Mouse (Mus musculus) left cerebral cortex, postnatal 10 days (tissue): ENCODE results near the gene Inca1. TPM values are rescaled to one million over a fixed set of nuclear protein-coding genes. Genes with fewer than 3 reads are reported as not detected.

ENCODE experiments used
- DNase-seq, 2 experiments: peaks; one replicate each; pipeline ENCODE4 v3.0.0; 2021 to 2022; ENCODE audit warnings: low spot score in 2 of 2, mixed read lengths in 1 of 2; ENCODE audit errors: extremely low spot score in 1 of 2
- intact Hi-C: fragments of 180-260 bp; cut with DNase I; formaldehyde crosslinking; loops from one replicate; pipeline ENCODE4 v1.15.1; 2025
- total RNA-seq, 2 experiments: library from RNA; stranded (reverse); gene quantifications; 2 replicates each; pipeline ENCODE4 v1.2.3; 2021

Inca1 gene
- total RNA-seq, 2 experiments from 2014 or later, result 1.2 to 2.0 TPM

DNA sequence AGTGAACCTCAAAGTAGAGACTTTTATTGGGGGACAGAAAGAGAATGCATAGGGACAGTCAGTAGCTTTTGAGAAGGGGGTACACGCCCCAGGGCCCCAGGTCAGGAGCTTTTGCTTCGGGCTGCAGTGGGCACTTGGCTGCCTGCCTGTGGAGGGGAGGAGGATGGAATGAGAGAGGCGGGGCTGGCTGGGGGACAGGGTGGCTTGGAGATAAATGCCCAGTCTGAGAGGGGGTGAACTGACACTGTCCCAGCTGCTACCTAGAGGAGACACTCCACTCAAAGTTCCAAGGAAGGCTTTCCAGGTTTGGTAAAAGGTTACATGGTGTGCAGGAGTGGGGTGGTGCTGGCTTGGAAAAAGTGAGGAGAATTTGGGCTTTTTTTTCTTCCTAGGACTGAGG lies 43.0 kb downstream of the Inca1 start, which contains the start of gene Eno3:
Gene Eno3, plus strand, starts transcription at position 239 of the 400 bp plus-strand sequence.
- intact Hi-C loops, result no loop called here

DNA sequence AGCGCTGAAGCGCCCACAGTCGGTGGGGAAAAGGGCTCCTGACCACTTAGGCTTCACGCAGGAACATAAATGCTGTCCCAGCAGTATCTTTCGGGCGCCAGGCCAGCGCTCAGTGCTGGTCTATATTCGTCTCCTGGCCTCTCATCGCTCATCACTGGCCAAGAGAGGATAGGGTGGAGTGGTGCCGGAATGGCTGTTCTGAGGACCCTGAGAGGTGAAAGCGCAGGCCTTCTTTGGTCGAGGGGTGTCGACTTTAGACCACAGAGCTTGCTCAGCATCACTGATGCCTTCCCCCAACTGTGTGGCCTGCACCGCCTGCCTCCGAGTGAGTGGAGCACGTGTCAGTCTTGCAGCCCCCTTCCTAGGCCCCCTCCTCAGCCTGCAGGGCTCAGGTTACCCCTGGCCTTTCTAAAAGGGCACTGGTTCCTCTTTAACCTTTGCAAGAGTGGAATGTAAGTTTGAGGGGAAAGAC lies 43.5 kb downstream of the Inca1 start:
- DNase-seq, result peak in 1 of 2 experiments; percentile 64
- intact Hi-C loops, result no loop called here

More for the DNA sequence above, 43.0 kb downstream of the Inca1 start, which contains the start of gene Eno3:
- peak in 1 of 2 experiments; percentile 65 for DNase-seq

DNA sequence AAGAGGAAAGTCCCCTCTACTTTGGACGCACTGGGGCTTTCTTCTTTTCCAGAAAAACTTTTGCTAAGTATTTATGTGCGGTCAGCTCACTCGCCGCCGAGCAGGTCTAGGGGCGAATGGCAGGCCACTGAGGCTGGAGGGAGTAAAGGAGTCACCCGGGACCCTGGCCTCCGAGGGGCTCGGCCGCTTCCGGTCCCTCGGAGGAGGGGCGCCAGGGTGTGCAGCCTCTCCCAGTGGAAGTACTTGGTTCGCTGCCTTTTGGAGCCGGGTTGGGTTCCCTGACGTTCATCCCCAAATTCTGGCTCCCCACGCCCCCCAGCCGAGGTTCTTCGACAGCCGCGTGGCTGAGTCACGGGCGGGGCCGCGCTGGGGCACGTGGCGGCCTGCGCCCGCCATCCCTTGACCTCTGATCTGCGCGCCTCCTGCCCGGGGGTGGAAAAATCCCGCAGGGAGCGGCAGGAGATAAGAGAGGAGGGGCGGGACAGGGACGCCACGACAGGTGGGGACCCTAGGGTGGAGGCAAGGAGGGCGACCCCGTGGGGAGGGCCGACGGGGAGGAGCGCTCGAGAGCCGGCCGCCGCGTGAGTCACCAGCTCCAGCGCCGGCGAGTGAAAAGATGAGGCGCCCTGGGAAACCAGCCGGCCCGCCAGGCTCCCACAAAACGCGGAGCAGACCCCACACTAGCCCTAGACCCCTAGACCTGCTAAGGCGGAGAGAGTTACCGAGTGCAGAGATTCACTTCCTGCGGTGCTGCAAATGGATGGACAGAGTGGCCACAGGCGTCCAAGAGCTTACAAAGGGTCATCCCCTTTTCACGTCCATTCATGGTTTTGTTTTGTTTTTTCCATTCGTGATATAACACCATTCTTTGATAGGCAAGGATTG lies 44.1 kb downstream of the Inca1 start:
- peak in 1 of 2 experiments; percentile 76 for DNase-seq
- intact Hi-C loops, result no loop called here

DNA sequence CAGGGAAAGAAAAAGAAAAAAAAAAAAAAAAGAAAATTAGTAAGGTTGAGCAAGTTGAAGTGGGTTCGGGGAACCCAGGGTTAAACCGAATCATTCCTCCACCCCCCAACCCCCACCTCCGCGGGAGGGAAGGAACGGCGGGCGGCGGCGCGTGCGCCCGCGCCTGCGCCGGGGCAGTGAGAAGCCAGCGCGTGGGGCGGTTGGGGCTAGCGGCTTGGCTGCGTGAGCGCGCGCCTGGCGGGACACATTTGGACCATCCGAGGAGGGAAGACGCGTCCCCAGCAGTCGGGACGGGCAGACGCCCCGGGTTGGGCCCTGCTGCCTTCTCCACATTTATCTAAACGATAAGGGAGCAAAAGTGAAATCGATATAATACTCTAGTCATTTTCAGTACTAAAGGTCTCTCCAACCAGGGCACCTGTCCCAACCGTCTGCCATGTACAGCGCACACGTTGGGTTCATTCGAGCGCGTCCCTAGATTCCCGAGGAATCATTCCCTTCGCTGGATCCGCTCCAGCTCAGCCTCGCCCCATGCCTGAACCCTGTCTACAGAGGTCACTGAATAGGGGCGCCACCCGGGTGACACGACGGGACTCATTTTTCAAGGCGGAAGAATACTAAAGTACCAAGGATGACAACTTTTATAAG lies 44.9 kb downstream of the Inca1 start:
- intact Hi-C loops, result no loop called here
- peak; percentile 56 to 91 for DNase-seq

DNA sequence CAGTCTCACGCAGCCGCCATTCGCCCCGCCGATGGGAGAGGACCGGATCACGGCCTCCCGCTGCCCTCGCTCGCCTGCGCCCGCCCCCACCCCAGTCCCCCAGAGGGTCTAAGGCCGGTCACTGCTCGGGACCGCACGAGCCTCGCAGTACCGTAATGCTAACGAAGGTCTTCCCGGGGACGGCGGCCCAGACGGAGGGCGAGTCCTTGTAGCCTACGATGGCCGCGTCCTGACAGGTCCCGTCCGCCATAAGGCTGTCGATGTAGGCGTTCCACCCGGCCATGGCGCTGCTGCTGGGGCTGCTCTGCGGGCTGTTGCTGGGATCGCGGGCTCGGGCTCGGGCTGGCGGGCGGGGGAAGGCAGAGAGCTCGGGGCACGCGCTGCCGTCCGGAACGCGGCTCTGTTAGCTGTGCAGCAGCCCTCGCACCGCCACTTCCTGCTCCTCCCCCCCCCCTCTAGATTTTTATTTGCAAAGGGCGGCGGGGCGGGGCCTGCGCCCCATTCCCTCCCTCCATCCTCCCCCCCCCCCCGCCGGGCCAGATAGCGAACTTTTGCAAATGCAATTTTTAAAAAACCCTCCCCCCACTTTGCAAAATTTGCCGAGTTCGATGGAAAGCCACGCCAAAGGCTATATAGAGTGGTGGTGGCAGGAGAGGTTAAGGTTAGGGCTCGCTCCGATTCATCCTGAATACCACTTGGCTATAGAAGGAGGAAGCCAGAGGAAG lies 45.6 kb downstream of the Inca1 start, which contains the start of gene Pfn1:
Gene Pfn1, minus strand, starts transcription at position 447 of the 725 bp plus-strand sequence.
- peak in 1 of 2 experiments; percentile 89 for DNase-seq
- intact Hi-C loops, result no loop called here

DNA sequence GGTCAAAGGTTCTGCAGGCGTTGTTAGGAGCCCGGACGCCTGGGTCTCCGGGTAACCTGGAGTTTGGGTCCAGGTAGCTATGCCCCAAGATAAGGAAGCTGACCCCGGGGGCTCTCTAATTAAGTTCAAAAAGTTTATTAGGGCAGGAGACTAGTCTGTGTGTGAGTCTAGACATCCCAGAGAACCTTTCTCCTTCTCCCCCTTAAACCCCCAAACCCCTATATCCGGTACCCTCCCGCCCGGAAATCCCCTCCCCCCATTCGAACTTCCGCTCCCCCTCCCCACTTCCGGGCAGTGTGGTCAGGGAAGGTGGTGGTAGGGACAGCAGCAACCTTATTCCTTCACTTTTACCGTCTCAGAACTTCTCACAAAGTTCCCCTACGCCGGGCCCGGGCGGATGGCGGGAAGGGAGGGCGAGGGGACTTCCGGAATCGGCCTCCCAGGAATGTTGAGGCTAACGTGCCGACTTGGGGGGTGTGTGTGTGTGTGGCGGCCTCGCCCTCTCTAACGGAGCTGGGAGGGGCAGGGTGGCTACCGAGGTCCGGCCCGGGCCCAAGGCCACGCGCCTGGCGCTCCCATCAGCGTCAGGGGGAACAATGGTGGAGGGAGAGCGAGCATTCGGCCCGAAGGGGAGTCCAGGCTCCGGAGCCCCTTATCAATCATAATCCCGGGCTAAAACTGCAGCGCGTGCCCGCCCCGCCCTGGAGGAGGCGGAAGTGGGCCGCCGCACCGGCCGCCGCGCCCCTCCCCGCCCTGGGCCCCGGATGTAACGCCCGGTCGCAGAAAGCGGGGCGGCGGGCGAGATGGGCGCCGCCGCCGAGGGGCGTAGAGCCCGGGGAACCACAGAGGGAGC lies 46.4 kb downstream of the Inca1 start:
- intact Hi-C loops, result no loop called here
- peak in 1 of 2 experiments; percentile 83 for DNase-seq

DNA sequence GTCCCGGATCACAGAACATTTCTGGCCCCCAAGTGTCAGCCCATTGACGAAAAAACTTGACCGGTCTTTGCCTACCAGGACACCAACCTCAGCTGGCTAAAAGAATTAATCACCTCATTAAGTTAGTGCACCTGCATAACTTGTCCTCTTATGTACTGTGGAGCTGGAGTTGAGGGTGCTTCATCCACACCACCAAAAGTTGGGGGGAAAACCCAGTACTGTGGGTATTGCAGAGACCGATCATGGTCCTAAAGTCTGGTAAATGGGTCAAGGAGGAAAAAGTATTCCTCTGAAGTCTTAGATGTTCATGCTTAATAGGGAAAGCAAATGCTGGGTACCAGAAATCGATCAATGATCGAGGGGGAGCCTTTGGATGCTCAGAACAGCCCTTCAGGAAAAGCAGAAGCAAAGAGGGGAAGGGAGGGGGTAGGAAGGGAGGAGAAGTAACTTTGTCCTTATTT lies 47.0 kb downstream of the Inca1 start:
- intact Hi-C loops, result no loop called here

DNA sequence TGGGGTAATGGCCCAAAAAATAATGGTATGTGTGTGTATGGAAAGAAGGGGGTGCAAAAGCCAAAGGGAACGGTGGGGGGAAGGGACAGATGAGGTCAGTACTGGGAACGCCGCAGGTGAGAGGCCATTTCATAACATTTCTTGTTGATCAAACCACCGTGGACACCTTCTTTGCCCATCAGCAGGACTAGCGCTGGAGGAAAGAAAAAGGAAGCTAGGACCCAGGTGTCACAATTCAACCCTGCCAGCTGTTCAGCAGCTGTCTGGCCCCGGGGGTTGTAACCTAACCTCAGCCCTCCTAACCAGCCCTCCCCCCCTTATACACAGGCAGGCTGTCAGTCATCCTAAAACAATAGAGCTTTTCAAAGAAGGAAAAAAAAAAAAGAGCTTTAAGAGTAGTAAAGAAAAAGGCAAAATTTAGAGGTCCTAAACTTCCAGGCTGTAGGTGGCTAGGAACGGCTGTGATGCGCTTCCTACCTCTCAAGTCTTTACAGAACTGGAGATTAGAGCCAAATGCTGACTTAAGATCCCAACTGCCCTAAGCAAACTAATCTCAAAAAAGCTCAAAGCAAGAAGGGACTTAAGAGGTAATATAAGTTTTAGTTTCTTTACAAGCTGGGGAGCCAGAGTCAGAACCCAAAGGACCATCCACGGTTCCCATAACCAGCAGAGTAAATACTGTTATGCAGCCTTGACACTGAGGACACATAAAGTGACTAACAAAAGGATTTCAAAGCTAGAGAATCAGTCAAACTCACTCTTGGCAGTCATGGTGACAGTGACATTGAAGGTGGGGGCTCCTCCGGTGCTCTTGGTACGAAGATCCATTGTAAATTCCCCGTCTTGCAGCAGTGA lies 47.7 kb downstream of the Inca1 start:
- intact Hi-C loops, result no loop called here
- no peak for DNase-seq

More for the DNA sequence above, 47.0 kb downstream of the Inca1 start:
- no peak for DNase-seq

DNA sequence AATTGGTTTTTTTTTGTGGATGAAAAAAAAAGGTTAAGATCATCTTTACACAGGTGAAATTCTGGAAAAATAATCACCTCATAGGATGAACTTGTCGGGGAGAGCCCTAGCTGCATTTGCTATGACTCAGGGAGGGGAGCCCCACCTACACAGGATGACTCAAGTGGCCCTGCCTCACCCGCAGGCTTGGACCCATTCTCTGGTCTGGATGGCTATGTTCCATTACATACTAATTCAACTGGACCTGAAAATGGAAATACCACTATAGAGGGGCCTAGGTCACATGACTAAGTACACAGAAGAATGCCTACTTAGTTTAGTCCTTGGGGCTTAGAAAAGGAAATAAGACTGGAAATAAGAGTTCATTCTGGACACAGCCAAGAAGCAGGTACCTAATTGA lies 48.6 kb downstream of the Inca1 start:
- intact Hi-C loops, result no loop called here
- no peak for DNase-seq

DNA sequence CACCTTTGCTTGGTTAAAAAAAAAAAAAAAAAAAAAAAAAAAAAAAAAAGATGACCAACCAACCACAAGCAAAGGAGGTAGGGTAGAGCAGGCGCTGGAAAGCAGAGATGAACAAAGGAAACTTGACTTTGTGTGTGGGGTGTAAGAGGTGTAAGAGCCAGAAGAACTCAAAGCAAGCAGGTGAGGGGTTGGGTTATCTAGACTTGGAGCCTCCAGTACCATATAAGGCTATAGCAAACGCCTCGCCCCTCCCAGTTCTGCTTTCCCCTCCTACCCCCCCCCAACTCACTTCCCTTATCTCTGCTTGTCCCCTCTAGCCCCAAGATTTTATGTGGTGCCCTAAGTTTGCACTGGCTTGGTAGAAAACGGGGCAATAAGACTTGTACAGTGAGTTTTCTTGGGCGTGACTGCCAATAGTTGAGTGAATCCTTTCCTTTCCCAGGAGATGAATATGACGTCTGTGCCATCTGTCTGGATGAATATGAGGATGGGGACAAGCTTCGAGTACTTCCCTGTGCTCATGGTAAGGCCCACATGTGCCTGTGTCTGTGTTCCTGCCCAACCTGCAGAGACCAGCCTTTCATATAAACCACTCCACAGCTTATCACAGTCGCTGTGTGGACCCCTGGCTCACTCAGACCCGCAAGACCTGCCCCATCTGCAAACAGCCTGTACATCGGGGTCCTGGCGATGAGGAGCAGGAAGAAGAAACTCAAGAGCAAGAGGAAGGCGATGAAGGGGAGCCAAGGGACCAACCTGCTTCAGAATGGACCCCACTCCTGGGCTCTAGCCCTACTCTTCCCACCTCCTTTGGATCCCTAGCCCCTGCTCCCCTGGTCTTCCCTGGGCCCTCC lies 49.4 kb downstream of the Inca1 start:
- DNase-seq, result no peak
- intact Hi-C loops, result no loop called here

DNA sequence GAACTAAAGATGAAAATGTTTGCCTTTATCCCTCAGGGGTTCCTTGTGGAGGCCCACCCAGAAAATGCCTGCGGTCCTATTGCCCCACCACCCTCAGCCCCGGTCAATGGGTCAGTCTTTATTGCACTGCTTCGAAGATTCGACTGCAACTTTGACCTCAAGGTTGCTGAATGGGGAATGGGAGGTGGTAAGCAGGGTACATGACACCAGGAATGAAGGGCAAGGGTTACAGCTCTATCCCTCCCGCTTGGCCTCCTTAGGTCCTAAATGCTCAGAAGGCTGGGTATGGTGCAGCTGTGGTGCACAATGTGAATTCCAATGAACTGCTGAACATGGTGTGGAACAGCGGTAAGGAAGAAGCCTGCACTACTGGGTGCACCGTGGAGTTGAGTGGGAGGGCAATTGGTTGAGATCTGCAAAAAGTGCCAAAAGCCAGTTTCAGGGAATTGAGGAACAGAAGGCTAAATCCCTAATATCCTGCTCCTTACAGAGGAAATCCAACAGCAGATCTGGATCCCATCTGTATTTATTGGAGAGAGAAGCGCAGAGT lies 50.7 kb downstream of the Inca1 start:
- intact Hi-C loops, result no loop called here
- no peak for DNase-seq

DNA sequence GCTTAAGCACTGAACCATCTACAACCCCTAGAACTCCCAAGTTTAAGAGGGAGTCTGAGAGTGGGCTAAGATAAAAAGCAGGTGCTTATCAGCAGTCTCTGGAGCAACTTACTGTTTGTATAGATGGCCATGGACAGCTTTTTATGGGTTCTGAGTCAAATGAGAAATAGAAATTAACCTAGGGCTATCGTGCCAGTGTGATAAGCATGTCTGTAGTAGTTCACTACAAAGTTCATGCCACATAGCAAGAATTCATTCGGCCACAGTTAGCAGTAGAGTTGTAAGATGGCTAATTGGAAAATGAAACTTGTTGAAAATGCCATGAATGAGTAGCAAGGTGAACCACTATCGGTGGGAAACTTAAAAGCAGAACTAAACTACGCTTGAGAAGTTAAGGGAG lies 51.4 kb downstream of the Inca1 start:
- intact Hi-C loops, result no loop called here
- DNase-seq, result no peak

DNA sequence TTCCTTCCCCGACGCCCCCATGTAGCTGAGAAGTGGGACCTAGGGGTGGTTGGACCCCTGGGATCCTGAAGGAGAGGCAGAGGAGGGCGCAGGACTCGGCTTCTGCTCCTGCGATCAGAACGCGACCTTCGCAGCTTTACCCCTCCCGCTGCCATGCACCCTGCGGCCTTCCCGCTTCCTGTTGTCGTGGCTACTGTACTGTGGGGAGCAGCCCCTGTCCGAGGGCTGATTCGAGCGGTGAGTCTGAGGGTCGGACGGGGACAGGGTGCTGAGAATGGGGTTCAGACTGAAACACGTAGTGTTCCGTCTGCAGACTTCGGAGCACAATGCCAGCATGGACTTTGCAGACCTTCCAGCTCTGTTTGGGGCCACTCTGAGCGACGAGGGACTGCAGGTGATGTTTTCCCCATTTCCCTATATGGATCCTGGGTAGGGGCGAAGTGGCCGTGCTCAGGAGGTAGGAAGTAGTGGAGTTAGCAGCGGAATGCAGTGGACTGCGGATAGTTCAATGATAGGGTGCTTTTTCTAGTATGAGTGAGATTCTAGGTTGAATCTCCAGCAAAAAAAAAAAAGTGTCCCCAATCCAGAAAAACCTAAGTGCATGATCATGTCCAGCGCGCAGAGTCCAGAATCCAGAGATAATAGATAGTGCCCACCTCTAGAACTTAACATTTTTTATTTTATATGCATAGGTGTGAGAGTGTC lies 52.1 kb downstream of the Inca1 start:
- intact Hi-C loops, result no loop called here
- DNase-seq, result peak in 1 of 2 experiments; percentile 66

DNA sequence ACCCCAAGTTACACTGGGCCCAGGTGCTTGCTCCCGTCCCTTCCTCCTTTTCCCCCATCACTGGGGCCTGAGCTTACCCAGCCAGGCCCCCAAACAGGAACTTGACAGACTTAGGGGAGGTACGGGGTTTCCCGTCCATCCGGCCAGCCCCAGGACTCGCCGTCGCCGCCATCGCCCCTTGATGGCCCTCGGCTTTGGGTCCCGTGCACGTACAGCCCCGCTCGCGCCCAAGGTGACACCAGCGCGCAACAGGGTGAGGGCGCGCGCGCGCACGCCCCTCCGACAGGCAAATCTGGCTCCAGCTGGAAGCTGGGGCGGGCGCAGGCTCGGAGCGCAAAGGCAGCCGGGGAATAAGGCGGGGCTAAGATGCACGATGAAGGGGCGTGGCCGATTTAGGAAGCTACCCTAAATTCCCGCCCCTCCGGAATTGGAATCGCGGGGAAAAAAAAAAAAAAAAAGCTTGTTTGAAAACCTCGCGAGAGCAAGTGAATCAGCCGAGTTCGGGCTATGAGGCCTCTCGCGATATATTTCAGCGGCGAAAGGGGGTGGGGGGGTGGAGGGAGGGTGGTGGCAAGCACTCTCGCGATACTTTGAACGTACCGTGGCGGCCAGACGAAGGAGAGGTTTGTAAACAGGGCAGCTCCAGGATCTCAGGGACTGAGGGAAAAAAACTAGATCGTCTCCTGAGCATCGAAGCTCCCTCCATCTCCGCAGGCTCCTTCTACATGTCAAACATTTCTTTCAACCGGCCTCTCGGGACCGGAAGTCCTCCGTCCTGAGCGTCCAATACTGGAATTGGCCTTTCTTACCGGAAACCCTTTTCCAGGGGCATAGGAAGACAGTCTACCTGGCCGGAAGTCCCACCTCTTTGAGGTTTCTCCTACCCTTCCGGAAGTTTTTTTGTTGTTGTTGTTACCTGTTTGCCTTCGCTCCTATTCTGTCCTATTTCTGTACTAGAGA lies 53.0 kb downstream of the Inca1 start, which contains the start of the genes Rnf167 and Slc25a11:
Gene Rnf167, plus strand, starts transcription at position 545 of the 960 bp plus-strand sequence.
Gene Slc25a11, minus strand, starts transcription at position 789 of the 960 bp plus-strand sequence.
- intact Hi-C loops, result no loop called here
- peak; percentile 96 to 99 for DNase-seq
